Mouse (Mus musculus): ENCODE data around the gene Col8a2. TPM values are rescaled to one million over a fixed set of nuclear protein-coding genes. Genes with fewer than 3 reads are reported as not detected.
A peak's percentile ranks its signal among the peaks of the same experiment; 100 is the strongest.

Gene Col8a2
- polyA plus RNA-seq, 1 experiment from 2014 or later, result 0.71 TPM

DNA sequence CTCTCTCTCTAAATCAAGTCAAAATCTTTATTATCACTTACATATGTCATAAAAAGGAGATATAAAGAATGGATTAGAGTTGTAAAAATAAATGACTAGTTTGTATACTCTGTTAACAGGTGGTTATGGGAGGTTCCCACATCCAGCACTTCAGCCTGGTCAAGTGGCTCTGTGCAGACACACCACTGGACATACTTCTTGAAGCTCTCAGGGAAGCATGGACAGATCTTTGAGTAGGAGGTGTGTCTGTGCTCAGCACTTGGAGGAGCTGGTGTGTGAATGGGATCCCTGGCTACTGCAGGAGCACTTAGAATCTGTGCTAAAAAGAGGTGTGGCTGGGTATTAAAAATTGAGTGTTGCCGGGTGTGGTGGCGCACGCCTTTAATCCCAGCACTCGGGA is 43.7 kb downstream of the Col8a2 start:
- ATAC-seq (ENCODE audit: low read depth), result no peak
- Histone ChIP-seq H3K9me3 (replicated peaks; ENCODE audit: control insufficient read depth, low read length) (no peaks in the 10 kb centered on the region), H3K27ac (ENCODE audit: low read length) (no peak overlapping the region), H3K4me3 (ENCODE audit: low read depth, low read length) (no peak overlapping the region), H3K9ac (ENCODE audit: low read depth, low read length) (no peak overlapping the region), H3K27me3 (ENCODE audit: control insufficient read depth, insufficient read depth, low read depth, low read length) (peaks cover 4% of the 10 kb centered on the region), H3K4me1 (ENCODE audit: control insufficient read depth, low read depth, low read length) (no peaks in the 10 kb centered on the region), H3K36me3 (ENCODE audit: control insufficient read depth, insufficient read depth) (no peaks in the 10 kb centered on the region), H3K4me2 (ENCODE audit: low read depth, low read length) (no peak overlapping the region)
- 79% methylated on average over 4 of the region's 4 CpGs for WGBS (ENCODE audit: insufficient replicate concordance)

DNA sequence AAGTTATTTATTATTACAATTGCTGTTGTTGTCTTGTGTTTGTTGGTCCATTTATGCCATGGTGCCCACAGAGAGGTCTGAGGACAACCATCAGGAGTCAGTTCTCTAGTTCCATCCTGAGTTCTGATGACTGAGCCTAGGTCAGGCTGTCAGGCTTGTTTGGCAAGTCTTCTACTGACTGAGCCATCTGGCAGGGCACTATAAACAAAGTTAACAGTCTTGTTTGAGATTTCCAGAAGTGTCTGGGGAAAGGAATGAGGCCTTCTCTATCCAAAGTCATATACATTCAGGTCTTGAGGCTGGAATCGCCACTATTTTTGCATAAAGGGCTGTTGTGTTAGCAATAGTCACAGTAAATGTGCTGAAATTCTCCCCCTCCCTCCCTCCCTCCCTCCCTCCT is 45.2 kb downstream of the Col8a2 start:
- no peak overlapping the region for H3K27ac ChIP-seq (ENCODE audit: low read length)
- WGBS (ENCODE audit: insufficient replicate concordance), result 55% methylated on average over 1 of the region's 1 CpGs

DNA sequence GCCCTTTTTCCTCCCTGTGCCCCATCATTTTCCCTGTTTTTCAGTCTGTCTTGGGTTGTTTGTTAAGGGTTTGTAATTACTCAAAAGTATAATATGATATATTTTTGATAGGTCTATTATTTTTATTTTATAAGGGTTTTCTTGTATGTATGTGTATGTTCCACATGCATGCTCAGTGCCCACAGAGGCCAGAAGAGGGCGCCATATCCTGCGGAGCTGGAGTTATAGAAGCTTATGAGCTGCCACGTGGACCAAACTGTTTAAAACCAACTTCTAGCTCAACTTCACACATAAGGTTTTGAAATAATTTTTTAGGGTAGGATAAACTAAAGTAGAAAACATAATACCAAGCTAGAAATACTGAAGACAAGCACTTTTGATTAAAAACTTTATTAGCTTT is 45.8 kb downstream of the Col8a2 start:
- Histone ChIP-seq H3K9me3 (replicated peaks; ENCODE audit: control insufficient read depth, low read length) (no peaks in the 10 kb centered on the region), H3K4me3 (ENCODE audit: low read depth, low read length) (no peak overlapping the region), H3K27me3 (ENCODE audit: control insufficient read depth, insufficient read depth, low read depth, low read length) (no peaks in the 10 kb centered on the region), H3K4me2 (ENCODE audit: low read depth, low read length) (no peak overlapping the region), H3K4me1 (ENCODE audit: control insufficient read depth, low read depth, low read length) (no peaks in the 10 kb centered on the region), H3K9ac (ENCODE audit: low read depth, low read length) (no peak overlapping the region), H3K27ac (ENCODE audit: low read length) (no peak overlapping the region), H3K36me3 (ENCODE audit: control insufficient read depth, insufficient read depth) (no peaks in the 10 kb centered on the region)
- WGBS (ENCODE audit: insufficient replicate concordance), result 52% methylated on average over 3 of the region's 3 CpGs
- ATAC-seq (ENCODE audit: low read depth), result no peak

More for the DNA sequence above, 45.2 kb downstream of the Col8a2 start:
- ATAC-seq (ENCODE audit: low read depth), result no peak
- H3K9me3 ChIP-seq (replicated peaks; ENCODE audit: control insufficient read depth, low read length), result no peaks in the 10 kb centered on the region
- H3K27me3 ChIP-seq (ENCODE audit: control insufficient read depth, insufficient read depth, low read depth, low read length), result no peaks in the 10 kb centered on the region
- H3K36me3 ChIP-seq (ENCODE audit: control insufficient read depth, insufficient read depth), result no peaks in the 10 kb centered on the region
- H3K4me3 ChIP-seq (ENCODE audit: low read depth, low read length), result no peak overlapping the region
- H3K4me2 ChIP-seq (ENCODE audit: low read depth, low read length), result no peak overlapping the region
- no peaks in the 10 kb centered on the region for H3K4me1 ChIP-seq (ENCODE audit: control insufficient read depth, low read depth, low read length)
- no peak overlapping the region for H3K9ac ChIP-seq (ENCODE audit: low read depth, low read length)

DNA sequence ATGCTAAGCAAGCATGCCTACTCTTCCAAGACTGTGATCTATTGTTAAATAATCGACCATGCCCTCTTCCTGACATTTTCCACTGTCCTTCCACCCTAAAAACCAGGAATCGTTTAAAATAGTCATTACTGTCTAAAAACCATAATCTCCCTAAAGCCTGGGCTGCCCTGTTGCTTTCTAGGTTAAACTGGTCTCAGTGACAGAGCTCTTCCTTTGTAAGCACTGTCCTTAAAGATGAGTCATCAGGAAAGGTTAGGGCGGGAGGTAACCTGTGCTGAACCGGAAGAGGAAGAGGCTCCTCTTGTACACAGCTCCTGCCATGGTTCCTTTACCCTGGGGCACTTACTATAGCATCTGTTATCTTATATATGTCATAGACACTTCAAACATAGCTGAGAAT is 52.9 kb downstream of the Col8a2 start:
- H3K4me3 ChIP-seq (ENCODE audit: low read depth, low read length), result no peak overlapping the region
- no peak overlapping the region for H3K27ac ChIP-seq (ENCODE audit: low read length)
- ATAC-seq (ENCODE audit: low read depth), result no peak
- H3K4me2 ChIP-seq (ENCODE audit: low read depth, low read length), result no peak overlapping the region
- H3K4me1 ChIP-seq (ENCODE audit: control insufficient read depth, low read depth, low read length), result no peaks in the 10 kb centered on the region
- H3K27me3 ChIP-seq (ENCODE audit: control insufficient read depth, insufficient read depth, low read depth, low read length), result no peaks in the 10 kb centered on the region
- H3K36me3 ChIP-seq (ENCODE audit: control insufficient read depth, insufficient read depth), result no peaks in the 10 kb centered on the region
- no peak overlapping the region for H3K9ac ChIP-seq (ENCODE audit: low read depth, low read length)
- WGBS (ENCODE audit: insufficient replicate concordance), result 46% methylated on average over 4 of the region's 4 CpGs
- H3K9me3 ChIP-seq (replicated peaks; ENCODE audit: control insufficient read depth, low read length), result no peaks in the 10 kb centered on the region

DNA sequence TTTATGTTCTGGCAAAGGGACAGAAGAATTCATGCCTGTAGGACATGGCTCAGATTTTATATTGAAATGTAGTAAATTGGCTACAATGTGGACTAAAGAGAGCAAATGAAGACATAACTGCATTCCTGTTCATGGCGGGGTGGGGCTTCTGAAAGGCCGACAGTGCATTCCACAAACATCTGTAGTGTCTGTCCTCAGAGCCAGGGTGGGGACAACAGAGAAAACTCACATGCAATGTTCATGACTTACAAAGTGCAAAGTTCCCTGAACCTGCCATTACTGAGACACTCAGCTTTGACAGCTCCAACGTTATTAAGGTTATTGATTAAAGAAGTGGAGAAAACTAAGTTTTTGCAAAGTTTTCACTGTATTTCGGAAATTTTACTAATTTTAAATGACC is 56.9 kb downstream of the Col8a2 start:
- Histone ChIP-seq H3K27ac (ENCODE audit: low read length) (no peak overlapping the region), H3K4me2 (ENCODE audit: low read depth, low read length) (no peak overlapping the region), H3K9ac (ENCODE audit: low read depth, low read length) (no peak overlapping the region), H3K27me3 (ENCODE audit: control insufficient read depth, insufficient read depth, low read depth, low read length) (no peaks in the 10 kb centered on the region), H3K9me3 (replicated peaks; ENCODE audit: control insufficient read depth, low read length) (no peaks in the 10 kb centered on the region), H3K36me3 (ENCODE audit: control insufficient read depth, insufficient read depth) (peaks cover 5% of the 10 kb centered on the region), H3K4me1 (ENCODE audit: control insufficient read depth, low read depth, low read length) (no peaks in the 10 kb centered on the region), H3K4me3 (ENCODE audit: low read depth, low read length) (no peak overlapping the region)
- ATAC-seq (ENCODE audit: low read depth), result no peak
- WGBS (ENCODE audit: insufficient replicate concordance), result 66% methylated on average over 4 of the region's 4 CpGs

DNA sequence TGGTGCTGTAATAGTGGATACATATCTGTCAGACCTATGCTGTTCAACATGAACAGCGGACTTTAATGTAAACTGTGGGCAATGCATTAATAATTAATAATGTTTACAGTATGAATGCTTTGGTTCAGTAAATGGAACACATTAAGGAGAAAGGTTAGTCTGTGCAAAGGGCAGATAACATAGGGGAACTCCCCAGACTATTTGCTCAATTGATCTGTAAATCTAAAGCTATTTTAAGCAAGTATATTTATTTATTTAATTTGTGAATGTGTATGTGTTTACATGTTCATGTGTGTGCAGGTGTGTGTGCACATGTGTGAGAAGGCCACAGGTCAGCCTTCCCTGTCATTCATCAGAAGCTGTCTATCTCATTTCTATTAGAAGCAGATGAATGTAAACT is 73.5 kb downstream of the Col8a2 start:
- 63% methylated on average over 1 of the region's 1 CpGs for WGBS (ENCODE audit: insufficient replicate concordance)
- no peak overlapping the region for H3K9ac ChIP-seq (ENCODE audit: low read depth, low read length)
- H3K4me1 ChIP-seq (ENCODE audit: control insufficient read depth, low read depth, low read length), result no peaks in the 10 kb centered on the region
- no peaks in the 10 kb centered on the region for H3K27me3 ChIP-seq (ENCODE audit: control insufficient read depth, insufficient read depth, low read depth, low read length)
- H3K9me3 ChIP-seq (replicated peaks; ENCODE audit: control insufficient read depth, low read length), result no peaks in the 10 kb centered on the region
- no peak overlapping the region for H3K4me3 ChIP-seq (ENCODE audit: low read depth, low read length)
- no peak overlapping the region for H3K4me2 ChIP-seq (ENCODE audit: low read depth, low read length)
- peaks cover 12% of the 10 kb centered on the region for H3K36me3 ChIP-seq (ENCODE audit: control insufficient read depth, insufficient read depth)
- ATAC-seq (ENCODE audit: low read depth), result 0 out of 2 replicates have a peak, but pooled peaks have one; percentile 19
- no peak overlapping the region for H3K27ac ChIP-seq (ENCODE audit: low read length)

Other genes starting within 250 kb of the Col8a2 start
- gene Mrps15, start 239.9 kb upstream of the Col8a2 start, polyA plus RNA-seq (2015; fragmentation: Nextera tagmentation; extraction: Ambion mirVana), result 65.7 and 69.9 TPM in 2 replicates
- gene Oscp1, start 228.2 kb upstream of the Col8a2 start, polyA plus RNA-seq (2015; fragmentation: Nextera tagmentation; extraction: Ambion mirVana), result 1.4 TPM in 2 replicates
- gene Lsm10, start 190.2 kb upstream of the Col8a2 start, polyA plus RNA-seq (2015; fragmentation: Nextera tagmentation; extraction: Ambion mirVana), result 23.3 and 25.3 TPM in 2 replicates
- 12.7 and 12.9 TPM in 2 replicates for gene Stk40, start 182.8 kb upstream of the Col8a2 start, polyA plus RNA-seq (2015; fragmentation: Nextera tagmentation; extraction: Ambion mirVana)
- gene Eva1b, start 139.0 kb upstream of the Col8a2 start, polyA plus RNA-seq (2015; fragmentation: Nextera tagmentation; extraction: Ambion mirVana), result 11.6 and 13.0 TPM in 2 replicates
- 1.1 and 1.4 TPM in 2 replicates for gene Sh3d21, start 123.3 kb upstream of the Col8a2 start, polyA plus RNA-seq (2015; fragmentation: Nextera tagmentation; extraction: Ambion mirVana)
- 78.1 and 78.4 TPM in 2 replicates for gene Thrap3, start 84.0 kb upstream of the Col8a2 start, polyA plus RNA-seq (2015; fragmentation: Nextera tagmentation; extraction: Ambion mirVana)
- 4.6 and 5.8 TPM in 2 replicates for gene Map7d1, start 30.4 kb upstream of the Col8a2 start, polyA plus RNA-seq (2015; fragmentation: Nextera tagmentation; extraction: Ambion mirVana)
- 29.3 and 32.4 TPM in 2 replicates for gene Trappc3, start 24.5 kb upstream of the Col8a2 start, polyA plus RNA-seq (2015; fragmentation: Nextera tagmentation; extraction: Ambion mirVana)
- gene Adprhl2, start 34.9 kb downstream of the Col8a2 start, polyA plus RNA-seq (2015; fragmentation: Nextera tagmentation; extraction: Ambion mirVana), result 23.7 and 26.1 TPM in 2 replicates
- gene Tekt2, start 38.9 kb downstream of the Col8a2 start, polyA plus RNA-seq (2015; fragmentation: Nextera tagmentation; extraction: Ambion mirVana), result 0.17 and 0.46 TPM in 2 replicates
- gene Ago3, start 142.8 kb downstream of the Col8a2 start, polyA plus RNA-seq (2015; fragmentation: Nextera tagmentation; extraction: Ambion mirVana), result 4.4 and 5.4 TPM in 2 replicates
- 0.90 and 0.98 TPM in 2 replicates for gene Ago1, start 181.8 kb downstream of the Col8a2 start, polyA plus RNA-seq (2015; fragmentation: Nextera tagmentation; extraction: Ambion mirVana)
- 0.22 and 0.29 TPM in 2 replicates for gene Ago4, start 246.7 kb downstream of the Col8a2 start, polyA plus RNA-seq (2015; fragmentation: Nextera tagmentation; extraction: Ambion mirVana)

Measured in liver, embryonic 16.5 days (tissue).